Mouse (Mus musculus) layer of hippocampus, postnatal 10 days (tissue): Measurements from ENCODE around the gene Rdh13. TPM values are rescaled to one million over a fixed set of nuclear protein-coding genes. Genes with fewer than 3 reads are reported as not detected.
A peak's percentile ranks its signal among the peaks of the same experiment; 100 is the strongest.
"Not testable (repeated sequence)": the region's sequence is repeated elsewhere in the genome, so short reads cannot be mapped to it uniquely, and the experiment has no call there.

Experiments used
- DNase-seq, 2 experiments: peaks; one replicate each; pipeline ENCODE4 v3.0.0; 2021; ENCODE audit warnings: low spot score in 2 of 2
- microRNA-seq, 2 experiments: library from miRNA; unstranded; fragments of <30 nt; microRNA quantifications; one replicate each; pipeline ENCODE4 v1.2.0; 2021
- total RNA-seq, 2 experiments: library from RNA; stranded (reverse); gene quantifications; 2 replicates each; pipeline ENCODE4 v1.2.3; 2021

Rdh13 gene
- total RNA-seq, 2 experiments from 2014 or later, result 33.6 to 40.1 TPM

- no peak for DNase-seq
These were observed 7.7 kb downstream of the Rdh13 start for GRCm38 (mm10) chr7:4437721-4438120.

- no peak for DNase-seq
These were observed 13.4 kb downstream of the Rdh13 start for GRCm38 (mm10) chr7:4432026-4432425.

- peak; percentile 69 to 77 for DNase-seq
These were observed 13.9 kb downstream of the Rdh13 start for GRCm38 (mm10) chr7:4431548-4431947.

- DNase-seq, result no peak
These were observed 15.1 kb downstream of the Rdh13 start for GRCm38 (mm10) chr7:4430246-4430844.

GRCm38 (mm10) chr7:4427161-4427912, 18.1 kb downstream of the Rdh13 start:
- DNase-seq, result peak; percentile 91 to 92

GRCm38 (mm10) chr7:4420230-4420629, 25.2 kb downstream of the Rdh13 start:
- no peak for DNase-seq

GRCm38 (mm10) chr7:4419681-4420080, 25.8 kb downstream of the Rdh13 start:
- DNase-seq, result no peak

GRCm38 (mm10) chr7:4412406-4412805, 33.0 kb downstream of the Rdh13 start:
- DNase-seq, result not testable (repeated sequence)

GRCm38 (mm10) chr7:4397730-4398129, 47.7 kb downstream of the Rdh13 start, which contains the start of gene Gp6:
Gp6 (minus strand) TSS chr7:4397744.
- DNase-seq, result no peak

Small RNA genes within 50 kb of the gene (microRNA-seq; reads per million reads assigned to microRNA genes)
- gene Gm24605 (0 reads per million in 2 experiments), gene Gm24752 (0 reads per million in 2 experiments), gene Gm25349 (0 reads per million in 2 experiments)

Other genes starting within 250 kb of the Rdh13 start
- gene Lilra5, start 207.9 kb downstream of the Rdh13 start, total RNA-seq, result not detected
- not detected for gene Ncr1, start 107.9 kb downstream of the Rdh13 start, total RNA-seq
- gene Gp6, start 47.9 kb downstream of the Rdh13 start, total RNA-seq, result under 1 TPM in 1 of 2 experiments, not detected in 1; 0.07 TPM
- gene Eps8l1, start 15.0 kb upstream of the Rdh13 start, total RNA-seq, result 1 to 10 TPM; 3.2 to 4.9 TPM
- gene Ppp1r12c, start 56.0 kb upstream of the Rdh13 start, total RNA-seq, result 100 to 1,000 TPM; 114 to 125 TPM
- 1 to 10 TPM; 2.0 to 2.9 TPM for gene Tnnt1, start 70.7 kb upstream of the Rdh13 start, total RNA-seq
- gene Tnni3, start 78.6 kb upstream of the Rdh13 start, total RNA-seq, result 1 to 10 TPM in 1 of 2 experiments, under 1 TPM in 1; 0.94 to 2.0 TPM
- 1 to 10 TPM; 1.2 to 1.4 TPM for gene Dnaaf3, start 86.8 kb upstream of the Rdh13 start, total RNA-seq
- 100 to 1,000 TPM; 203 to 205 TPM for gene Syt5, start 101.9 kb upstream of the Rdh13 start, total RNA-seq
- 1 to 10 TPM; 1.1 TPM for gene Ptprh, start 158.4 kb upstream of the Rdh13 start, total RNA-seq
- 10 to 100 TPM; 13.9 to 18.5 TPM for gene Tmem86b, start 185.8 kb upstream of the Rdh13 start, total RNA-seq
- gene Ppp6r1, start 213.4 kb upstream of the Rdh13 start, total RNA-seq, result 100 to 1,000 TPM; 112 to 121 TPM
- gene Hspbp1, start 239.4 kb upstream of the Rdh13 start, total RNA-seq, result 10 to 100 TPM; 93.2 to 97.2 TPM
- 100 to 1,000 TPM; 280 to 313 TPM for gene Brsk1, start 245.0 kb upstream of the Rdh13 start, total RNA-seq